Mouse (Mus musculus): ENCODE results near the gene Ip6k1. TPM values are rescaled to one million over a fixed set of nuclear protein-coding genes. Genes with fewer than 3 reads are reported as not detected.

Gene Ip6k1
- total RNA-seq, 2 experiments from 2014 or later, result 196 to 205 TPM

DNA sequence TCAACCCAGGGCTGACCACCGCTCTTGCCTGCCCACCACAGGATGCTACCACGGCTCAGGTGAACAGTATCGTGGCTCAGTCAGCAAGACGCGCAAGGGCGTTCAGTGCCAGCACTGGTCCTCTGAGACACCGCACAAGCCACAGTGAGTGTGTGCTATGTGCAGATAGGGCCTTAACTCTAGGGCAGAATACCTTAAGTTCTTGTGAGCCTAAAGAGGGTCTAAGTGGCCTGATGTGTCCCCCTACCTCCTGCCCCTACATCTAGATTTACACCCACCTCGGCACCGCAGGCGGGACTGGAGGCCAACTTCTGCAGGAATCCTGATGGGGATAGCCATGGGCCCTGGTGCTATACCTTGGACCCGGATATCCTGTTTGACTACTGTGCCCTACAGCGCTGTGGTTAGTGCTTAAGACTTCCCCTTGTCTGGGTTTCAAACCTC, 80.7 kb downstream of the Ip6k1 start, which contains the start of gene Rnf123:
TSS of gene Rnf123 (minus strand) at position 359 of the 444 bp plus-strand sequence.
- DNase-seq (ENCODE audit: low spot score in 2 of 2), result no peak
- intact Hi-C loops (cut with DNase I), result no loop called here

DNA sequence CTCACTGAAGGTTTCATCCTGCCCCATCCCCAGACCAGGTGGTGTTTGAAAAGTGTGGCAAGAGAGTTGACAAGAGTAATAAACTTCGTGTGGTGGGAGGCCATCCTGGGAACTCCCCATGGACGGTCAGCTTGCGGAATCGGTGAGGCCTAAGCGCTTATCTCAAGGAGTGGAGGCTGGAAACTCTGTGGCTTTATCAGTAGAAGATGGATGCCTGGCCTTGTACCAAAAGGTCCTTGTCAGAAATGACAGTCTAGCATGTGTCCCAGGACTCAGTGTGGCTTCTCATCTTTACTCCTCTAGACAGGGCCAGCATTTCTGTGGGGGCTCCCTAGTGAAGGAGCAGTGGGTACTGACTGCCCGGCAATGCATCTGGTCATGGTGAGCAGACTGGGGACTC, 81.3 kb downstream of the Ip6k1 start:
- intact Hi-C loops (cut with DNase I), result no loop called here
- no peak for DNase-seq (ENCODE audit: low spot score in 2 of 2)

DNA sequence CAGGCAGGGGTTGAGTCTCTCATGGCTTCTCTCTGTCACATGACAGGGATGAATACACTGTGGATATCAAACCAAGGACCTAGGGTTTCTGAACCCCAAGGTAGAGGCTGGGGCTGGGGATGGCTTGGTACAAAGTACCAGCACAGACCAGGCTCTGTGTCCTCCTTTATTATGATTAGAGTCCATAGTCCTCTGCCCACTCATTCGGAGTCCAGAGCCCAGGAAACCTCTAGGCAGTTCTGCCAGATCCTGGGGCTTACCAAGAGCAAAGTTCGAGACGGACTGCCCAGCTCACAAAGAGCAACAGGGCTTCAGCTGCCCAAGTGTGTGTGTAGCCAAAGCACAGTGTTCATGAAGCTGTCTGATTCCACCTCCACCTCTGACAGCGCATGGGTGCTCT, 83.0 kb downstream of the Ip6k1 start:
- DNase-seq (ENCODE audit: low spot score in 2 of 2), result no peak
- intact Hi-C loops (cut with DNase I), result no loop called here

DNA sequence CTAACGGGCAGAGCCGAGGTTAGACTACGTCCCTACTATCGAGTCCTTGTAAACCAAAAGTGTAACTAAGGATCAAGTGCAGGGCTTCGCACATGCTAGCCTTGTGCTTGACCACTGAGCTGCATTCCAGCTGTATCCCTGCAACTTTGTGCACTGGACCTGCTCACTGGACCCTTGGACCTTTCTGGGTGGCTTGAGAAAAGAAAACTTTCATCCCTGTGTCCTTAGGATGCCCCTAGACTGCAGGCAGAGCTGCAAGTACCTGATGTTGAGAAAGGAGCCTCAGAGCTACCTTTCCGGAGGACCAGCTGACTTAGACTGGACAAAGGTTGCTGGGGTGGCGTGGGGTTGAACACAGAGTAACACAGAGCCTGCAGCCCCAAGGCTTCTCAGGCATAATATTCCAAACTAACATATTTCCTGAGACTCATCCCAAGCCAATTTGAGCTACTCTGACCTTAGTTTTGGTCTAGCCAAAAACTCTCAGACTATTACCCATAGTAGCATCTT, 88.4 kb downstream of the Ip6k1 start:
- DNase-seq (ENCODE audit: low spot score in 2 of 2), result no peak
- intact Hi-C loops (cut with DNase I), result loop anchor here (5.0 kb wide), 1 partner anchor 197 kb away; no protein-coding TSS in a partner anchor

DNA sequence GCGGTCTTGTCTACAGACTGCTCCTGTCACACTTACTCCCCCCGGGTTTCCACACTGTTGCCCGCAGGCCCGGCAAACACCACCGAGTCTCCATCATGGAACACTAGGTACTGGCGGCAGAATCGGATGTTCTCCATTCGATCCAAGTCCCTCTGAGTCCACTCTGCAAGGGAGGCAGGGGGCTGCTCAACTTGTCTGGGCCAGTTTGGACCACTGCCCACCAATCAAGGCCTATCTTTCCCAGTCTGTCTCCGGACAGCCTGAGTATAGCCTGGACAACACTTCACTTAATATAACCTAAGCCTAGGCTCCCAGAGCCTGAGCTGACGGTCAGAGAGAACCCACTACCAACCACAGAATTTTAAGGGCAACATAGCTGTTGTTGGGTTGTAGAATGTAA, 91.3 kb downstream of the Ip6k1 start:
- intact Hi-C loops (cut with DNase I), result loop anchor here (5.0 kb wide), 1 partner anchor 194 kb away; no protein-coding TSS in a partner anchor
- DNase-seq (ENCODE audit: low spot score in 2 of 2), result no peak

DNA sequence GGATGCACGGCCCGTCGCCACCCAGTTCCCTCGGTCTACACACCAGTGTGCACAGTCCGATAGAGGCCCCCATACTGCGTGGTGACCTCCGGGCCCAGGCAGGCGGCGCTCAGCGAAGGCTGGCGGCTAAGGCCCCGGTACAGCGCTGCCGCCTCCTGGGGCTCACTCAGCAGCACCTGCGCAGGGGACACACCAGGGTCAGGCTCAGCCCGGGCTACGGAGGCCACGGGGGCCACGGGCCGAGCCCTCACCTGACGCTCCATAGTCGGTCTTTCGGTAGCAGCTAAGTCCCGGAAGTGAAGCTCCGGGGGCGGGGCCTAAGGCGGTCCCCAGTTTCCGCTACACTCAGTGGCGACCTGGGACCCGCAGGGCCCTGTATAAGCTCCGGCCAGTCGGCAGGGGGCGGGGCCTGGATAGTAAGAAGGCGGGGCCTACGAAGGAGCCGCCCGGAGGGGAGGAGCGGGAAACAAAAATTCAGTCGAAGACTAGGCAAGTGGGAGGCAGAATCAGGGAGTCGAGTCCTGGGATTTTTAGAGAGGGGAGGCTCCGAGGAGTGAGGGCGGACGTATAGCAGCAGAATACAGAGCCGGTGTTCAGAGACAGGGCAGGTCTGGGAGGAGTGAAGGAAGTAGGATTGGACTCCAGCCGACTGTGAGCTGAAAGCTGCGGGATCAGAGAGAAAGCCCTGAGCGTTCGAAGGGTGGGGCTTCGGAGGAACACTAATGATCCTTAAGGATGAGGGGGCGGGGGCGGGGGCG, 92.1 kb downstream of the Ip6k1 start, which contains the start of gene Apeh:
TSS of gene Apeh (minus strand) at position 423 of the 758 bp plus-strand sequence.
- intact Hi-C loops (cut with DNase I), result loop anchor here (2.0 to 5.0 kb wide), 2 partner anchors 106 to 193 kb away; no protein-coding TSS in a partner anchor
- DNase-seq (ENCODE audit: low spot score in 2 of 2), result peak; percentile 83 to 86

DNA sequence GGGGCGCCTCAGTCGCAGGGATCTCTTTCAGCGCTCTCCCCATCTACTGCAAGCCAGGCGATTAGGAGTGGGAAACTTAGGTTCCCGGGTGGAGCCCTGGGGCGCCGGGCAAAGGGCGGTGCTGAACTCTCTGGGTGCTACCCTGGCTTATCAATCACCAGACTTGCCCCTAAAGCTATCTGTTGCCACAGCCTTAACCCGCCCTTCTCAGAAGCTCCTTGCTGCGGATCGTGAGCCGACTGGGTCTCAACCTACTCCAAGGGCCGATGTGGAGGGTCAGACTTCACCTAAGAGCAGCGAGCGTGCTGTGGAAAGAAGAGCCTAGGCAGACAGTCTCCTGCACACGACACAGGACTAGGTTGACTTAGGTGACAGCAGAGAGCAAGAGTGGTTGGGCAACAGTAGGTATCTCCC, 92.7 kb downstream of the Ip6k1 start:
- intact Hi-C loops (cut with DNase I), result loop anchor here (2.0 to 5.0 kb wide), 2 partner anchors 106 to 192 kb away; no protein-coding TSS in a partner anchor
- DNase-seq (ENCODE audit: low spot score in 2 of 2), result peak in 1 of 2 experiments; percentile 49

DNA sequence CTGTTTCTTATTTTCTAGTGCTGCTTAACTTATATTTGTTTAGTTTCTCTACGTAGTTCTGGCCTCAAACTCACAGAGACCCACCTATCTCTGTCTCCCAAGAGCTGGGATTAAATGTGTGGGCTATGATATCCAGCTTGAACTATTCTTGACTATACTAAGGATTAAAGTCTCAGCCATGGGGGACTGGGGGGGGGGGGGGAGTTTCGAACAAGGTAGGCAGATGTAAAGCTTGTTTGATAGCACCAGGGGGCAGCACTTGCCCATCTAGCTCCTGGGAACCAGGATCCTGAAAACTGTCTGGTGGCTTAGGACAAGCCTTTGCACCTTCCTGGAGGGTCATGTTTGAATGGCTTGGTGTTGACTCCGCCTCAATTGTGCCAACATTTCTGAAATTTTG, 93.2 kb downstream of the Ip6k1 start:
- intact Hi-C loops (cut with DNase I), result loop anchor here (2.0 kb wide), 1 partner anchor 105 kb away; no protein-coding TSS in a partner anchor
- no peak for DNase-seq (ENCODE audit: low spot score in 2 of 2)

DNA sequence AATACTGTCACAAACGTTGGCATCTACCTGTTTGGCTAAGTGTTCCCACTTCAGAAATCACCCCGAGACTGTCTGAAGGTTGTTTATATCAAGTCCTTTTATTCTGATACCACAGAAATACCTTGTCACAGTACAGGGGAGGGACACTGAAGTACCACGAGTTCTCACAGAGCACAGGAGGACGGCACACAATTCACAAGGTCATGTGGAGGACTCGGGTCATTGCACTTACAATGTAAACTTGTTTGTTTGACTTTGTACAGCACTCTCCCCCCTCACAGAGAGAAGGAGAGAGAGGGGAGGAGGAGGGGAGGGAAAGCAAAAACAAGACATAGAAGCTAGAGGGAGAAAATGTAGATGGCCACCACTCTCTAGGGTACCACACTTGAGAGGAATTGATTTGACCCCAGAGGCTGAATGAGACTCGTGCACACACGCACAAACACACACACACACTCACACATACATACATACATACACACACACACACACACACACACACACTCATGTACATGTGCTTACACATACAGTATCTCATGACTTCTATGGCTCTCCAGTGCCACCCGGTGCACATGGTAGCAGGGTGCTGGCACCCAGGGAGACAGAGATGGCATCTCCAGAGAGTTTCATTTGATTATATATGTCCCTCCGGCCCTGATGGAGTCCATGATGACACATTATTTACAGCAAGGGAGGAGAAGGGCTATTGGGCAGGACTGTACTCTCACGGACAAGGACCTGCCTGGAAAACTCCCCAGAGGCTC, 93.8 kb downstream of the Ip6k1 start:
- intact Hi-C loops (cut with DNase I), result loop anchor here (2.0 kb wide), 1 partner anchor 105 kb away; no protein-coding TSS in a partner anchor
- DNase-seq (ENCODE audit: low spot score in 2 of 2), result no peak

Small RNAs within 50 kb of the gene (microRNA-seq; reads per million reads assigned to microRNA genes)
- not detected for gene Mir7088

Other genes with a start within 250 kb of the Ip6k1 start
- 100 to 1,000 TPM; 109 to 159 TPM for gene Rbm5, start 231.5 kb upstream of the Ip6k1 start, total RNA-seq (2021)
- gene Rbm6, start 129.3 kb upstream of the Ip6k1 start, total RNA-seq (2021), result 10 to 100 TPM; 48.3 to 72.1 TPM
- gene Mon1a, start 114.3 kb upstream of the Ip6k1 start, total RNA-seq (2021), result 10 to 100 TPM; 23.9 to 27.1 TPM
- gene Mst1r, start 95.6 kb upstream of the Ip6k1 start, total RNA-seq (2021), result 1 to 10 TPM in 1 of 2 experiments, under 1 TPM in 1; 0.81 to 2.6 TPM
- gene Actl11, start 74.0 kb upstream of the Ip6k1 start, total RNA-seq (2021), result not detected
- gene Camkv, start 66.8 kb upstream of the Ip6k1 start, total RNA-seq (2021), result 100 to 1,000 TPM; 353 to 360 TPM
- gene Traip, start 52.4 kb upstream of the Ip6k1 start, total RNA-seq (2021), result 10 to 100 TPM in 1 of 2 experiments, 1 to 10 TPM in 1; 7.8 to 16.5 TPM
- gene Uba7, start 27.0 kb upstream of the Ip6k1 start, total RNA-seq (2021), result 1 to 10 TPM; 2.4 to 3.9 TPM
- gene Gm20661, start 19.4 kb upstream of the Ip6k1 start, total RNA-seq (2021), result not detected
- 1 to 10 TPM; 4.4 to 4.9 TPM for gene Inka1, start 16.6 kb upstream of the Ip6k1 start, total RNA-seq (2021)
- gene Cdhr4, start 10.0 kb upstream of the Ip6k1 start, total RNA-seq (2021), result 1 to 10 TPM in 1 of 2 experiments, under 1 TPM in 1; 0.79 to 1.4 TPM
- gene Gm20662, start 6.2 kb upstream of the Ip6k1 start, total RNA-seq (2021), result 1 to 10 TPM in 1 of 2 experiments, not detected in 1; 2.3 TPM
- 10 to 100 TPM; 14.4 to 17.0 TPM for gene Gmppb, start 46.7 kb downstream of the Ip6k1 start, total RNA-seq (2021)
- 1 to 10 TPM; 1.7 to 1.8 TPM for gene Amigo3, start 50.7 kb downstream of the Ip6k1 start, total RNA-seq (2021)
- gene Mst1, start 77.9 kb downstream of the Ip6k1 start, total RNA-seq (2021), result not detected
- 100 to 1,000 TPM in 1 of 2 experiments, 10 to 100 TPM in 1; 77.6 to 107 TPM for gene Rnf123, start 80.8 kb downstream of the Ip6k1 start, total RNA-seq (2021)
- 10 to 100 TPM; 23.9 to 39.4 TPM for gene Apeh, start 92.1 kb downstream of the Ip6k1 start, total RNA-seq (2021)
- 100 to 1,000 TPM; 269 to 307 TPM for gene Bsn, start 187.9 kb downstream of the Ip6k1 start, total RNA-seq (2021)